Mouse (Mus musculus) forebrain, embryonic 15.5 days (tissue): ENCODE data around the gene Plce1. TPM values are rescaled to one million over a fixed set of nuclear protein-coding genes. Genes with fewer than 3 reads are reported as not detected.

ENCODE experiments used
- ATAC-seq: fragments of 200-750 bp; cut with Nextera tagmentation; replicated peaks from 2 replicates; pipeline ENCODE4 v1.8.0; 2017; ENCODE audit warnings: mild to moderate bottlenecking, moderate TSS enrichment, moderate library complexity
- H3K27ac ChIP-seq: fragments of 300-500 bp; sonication (generic); replicated peaks from 2 replicates; pipeline ENCODE4 v1.5.1; 2015; ENCODE audit warnings: mild to moderate bottlenecking, inconsistent platforms
- H3K27me3 ChIP-seq: fragments of 300-500 bp; sonication (generic); 2 replicates; pipeline ENCODE4 v1.6.1; 2015; ENCODE audit warnings: inconsistent platforms
- H3K36me3 ChIP-seq: fragments of 300-500 bp; sonication (generic); 2 replicates; pipeline ENCODE4 v1.6.1; 2015; ENCODE audit warnings: mild to moderate bottlenecking, inconsistent platforms
- H3K4me1 ChIP-seq: fragments of 300-500 bp; sonication (generic); 2 replicates; pipeline ENCODE4 v1.6.1; 2015; ENCODE audit warnings: inconsistent platforms
- H3K4me2 ChIP-seq: fragments of 300-500 bp; sonication (generic); replicated peaks from 2 replicates; pipeline ENCODE4 v1.6.1; 2015; ENCODE audit warnings: mild to moderate bottlenecking, inconsistent platforms
- H3K4me3 ChIP-seq: fragments of 300-500 bp; sonication (generic); 2 replicates; pipeline ENCODE4 v1.5.1; 2015; ENCODE audit warnings: mild to moderate bottlenecking, inconsistent platforms
- H3K9ac ChIP-seq: fragments of 300-500 bp; sonication (generic); replicated peaks from 2 replicates; pipeline ENCODE4 v1.6.1; 2015; ENCODE audit warnings: mild to moderate bottlenecking, inconsistent platforms
- H3K9me3 ChIP-seq: fragments of 300-500 bp; sonication (generic); 2 replicates; pipeline ENCODE4 v1.6.1; 2016; ENCODE audit warnings: inconsistent platforms
- WGBS: fragments of 180-500 bp; shearing (Covaris S2); methylation state at CpG from one replicate; pipeline ENCODE4 v1.1.7; 2015; ENCODE audit warnings: mixed read lengths; 5-methylcytosine and 5-hydroxymethylcytosine counted together
- polyA plus RNA-seq: library from polyadenylated mRNA; unstranded; fragments of >200 nt; fragmentation: Nextera tagmentation; extraction: Ambion mirVana; gene quantifications from 2 replicates; pipeline ENCODE4 v1.2.1, GENCODE M21; 2015

The Plce1 gene
- polyA plus RNA-seq, 1 experiment from 2014 or later, result 4.4 TPM

DNA sequence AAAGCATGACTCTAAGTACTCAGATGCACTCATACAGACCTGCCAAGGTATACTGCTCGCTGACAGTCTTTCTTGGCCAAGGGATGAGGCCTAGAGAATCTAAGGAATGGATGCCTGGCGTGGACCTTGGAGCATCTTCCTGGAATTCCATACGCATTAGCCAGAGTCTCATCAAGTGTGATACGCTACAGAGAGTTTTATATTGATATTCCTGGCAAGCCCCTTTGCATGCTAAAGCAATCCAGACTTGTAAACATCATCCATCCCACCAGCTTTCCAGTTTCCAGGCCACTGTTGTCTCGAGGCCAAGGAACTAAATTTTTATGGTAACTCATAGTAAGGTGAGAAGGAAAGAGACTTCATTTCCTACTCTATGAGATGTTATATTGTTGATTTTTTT, 197.7 kb downstream of the Plce1 start:
- H3K4me3 ChIP-seq, result no peak overlapping the region
- no peak overlapping the region for H3K27ac ChIP-seq
- H3K4me1 ChIP-seq, result no peaks in the 10 kb centered on the region
- no peaks in the 10 kb centered on the region for H3K36me3 ChIP-seq
- H3K9ac ChIP-seq, result no peak overlapping the region
- no peak for ATAC-seq
- 92% methylated on average over 5 of the region's 5 CpGs for WGBS
- H3K4me2 ChIP-seq, result no peak overlapping the region
- H3K27me3 ChIP-seq, result no peaks in the 10 kb centered on the region
- H3K9me3 ChIP-seq, result no peaks in the 10 kb centered on the region

DNA sequence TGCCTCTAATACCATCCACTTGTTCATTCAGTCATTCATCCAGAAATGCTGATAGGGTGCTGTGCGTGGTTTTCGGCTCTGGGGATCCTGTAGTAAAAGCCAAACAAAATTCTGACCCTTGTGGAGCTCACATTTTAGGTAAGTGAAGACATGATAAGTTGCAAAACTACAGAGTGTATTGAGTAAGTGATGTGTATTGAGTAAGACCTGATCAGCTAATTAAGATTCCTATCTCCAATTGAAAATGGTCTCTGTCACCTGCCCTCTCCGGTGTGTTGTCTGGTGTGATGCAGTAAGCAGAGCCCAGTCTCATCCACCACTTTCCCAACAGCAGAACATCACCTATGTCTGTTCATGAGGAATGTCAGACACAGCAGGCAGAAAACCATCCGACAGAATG, 198.6 kb downstream of the Plce1 start:
- Histone ChIP-seq H3K27me3 (no peaks in the 10 kb centered on the region), H3K9me3 (no peaks in the 10 kb centered on the region), H3K9ac (no peak overlapping the region), H3K4me2 (no peak overlapping the region), H3K27ac (no peak overlapping the region), H3K36me3 (no peaks in the 10 kb centered on the region), H3K4me3 (no peak overlapping the region), H3K4me1 (no peaks in the 10 kb centered on the region)
- ATAC-seq, result no peak
- WGBS, result 93% methylated on average over 4 of the region's 4 CpGs

DNA sequence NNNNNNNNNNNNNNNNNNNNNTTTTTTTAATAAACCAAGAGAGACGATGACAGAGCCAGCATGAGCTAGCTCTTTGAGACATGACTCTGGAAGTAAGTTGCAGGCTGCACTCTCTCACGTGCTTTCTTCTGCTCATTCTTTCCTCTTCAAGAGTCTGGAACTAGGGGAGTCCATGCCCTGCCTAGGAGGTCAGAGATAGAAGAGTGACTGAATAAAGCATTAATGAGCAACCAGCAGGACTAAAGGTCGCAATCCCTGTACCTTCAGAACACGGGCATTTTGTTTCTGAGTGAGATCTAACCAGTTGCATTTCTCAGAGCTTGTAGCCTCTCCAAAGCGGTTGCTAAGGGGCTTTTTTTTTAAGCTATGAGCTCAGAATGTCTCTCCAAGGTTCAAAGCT, 206.4 kb downstream of the Plce1 start:
- no peak for ATAC-seq
- Histone ChIP-seq H3K4me2 (no peak overlapping the region), H3K36me3 (no peaks in the 10 kb centered on the region), H3K9ac (no peak overlapping the region), H3K4me3 (no peak overlapping the region), H3K27ac (no peak overlapping the region), H3K27me3 (no peaks in the 10 kb centered on the region), H3K9me3 (no peaks in the 10 kb centered on the region), H3K4me1 (no peaks in the 10 kb centered on the region)
- 65% methylated on average over 5 of the region's 5 CpGs for WGBS

DNA sequence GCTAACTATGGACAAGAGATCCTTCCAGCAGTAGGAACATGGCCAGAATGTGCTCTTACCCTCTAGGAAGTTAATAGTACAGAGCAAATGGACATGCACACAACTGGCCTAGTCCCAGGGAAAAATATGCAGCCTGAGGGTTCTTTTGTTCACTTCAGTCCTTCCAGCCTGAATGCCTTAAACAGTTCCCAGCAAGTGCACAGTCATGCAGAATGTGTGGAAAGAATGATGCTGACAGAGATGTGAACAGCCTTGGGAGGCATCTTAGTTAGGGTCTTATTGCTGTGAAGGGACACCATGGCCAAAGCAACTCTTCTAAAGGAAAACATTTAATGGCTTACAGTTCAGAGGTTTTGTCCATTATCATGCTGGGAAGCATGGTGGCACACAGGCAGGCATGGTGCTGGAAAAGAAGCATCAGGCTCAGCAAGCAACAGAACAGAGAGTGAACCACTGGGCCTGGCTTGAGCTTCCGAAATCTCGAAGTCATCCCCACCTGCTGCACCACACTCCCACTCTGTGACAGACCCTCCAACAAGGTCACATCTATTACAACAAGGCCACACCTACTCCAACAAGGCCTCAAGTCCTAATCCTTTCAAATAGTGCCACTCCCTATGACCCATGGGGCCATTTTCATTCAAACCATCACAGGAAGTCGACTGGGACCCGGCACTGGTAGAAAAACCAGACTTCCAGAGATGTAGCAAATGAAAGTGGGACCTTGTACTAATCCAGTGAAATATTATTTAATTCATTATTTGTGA, 208.0 kb downstream of the Plce1 start:
- no peak overlapping the region for H3K4me3 ChIP-seq
- no peaks in the 10 kb centered on the region for H3K4me1 ChIP-seq
- no peak overlapping the region for H3K4me2 ChIP-seq
- no peaks in the 10 kb centered on the region for H3K36me3 ChIP-seq
- H3K9ac ChIP-seq, result no peak overlapping the region
- H3K27ac ChIP-seq, result no peak overlapping the region
- no peaks in the 10 kb centered on the region for H3K9me3 ChIP-seq
- WGBS, result 92% methylated on average over 4 of the region's 4 CpGs
- no peak for ATAC-seq
- no peaks in the 10 kb centered on the region for H3K27me3 ChIP-seq

DNA sequence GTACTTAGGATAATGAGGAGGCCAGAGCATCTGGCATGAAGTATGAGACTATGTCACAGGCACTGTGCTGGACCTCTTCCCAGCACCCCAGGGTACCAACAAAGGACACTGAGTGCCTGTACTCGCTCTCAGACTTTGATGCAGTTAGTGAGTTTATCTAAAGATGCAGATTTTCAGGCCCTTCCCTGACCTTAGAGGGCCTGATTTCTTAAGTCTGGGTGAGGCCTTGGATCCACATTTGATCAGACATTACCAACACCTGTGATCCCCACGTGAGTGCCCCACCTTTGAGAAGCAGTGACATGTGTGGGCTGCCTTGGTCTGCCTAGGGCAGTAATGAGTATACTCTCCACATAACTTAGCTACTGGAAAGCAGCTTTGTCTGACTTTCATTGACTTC, 209.4 kb downstream of the Plce1 start:
- Histone ChIP-seq H3K9ac (no peak overlapping the region), H3K4me1 (no peaks in the 10 kb centered on the region), H3K27ac (no peak overlapping the region), H3K9me3 (no peaks in the 10 kb centered on the region), H3K4me3 (no peak overlapping the region), H3K36me3 (no peaks in the 10 kb centered on the region), H3K27me3 (no peaks in the 10 kb centered on the region), H3K4me2 (no peak overlapping the region)
- no peak for ATAC-seq
- WGBS, result 70% methylated on average over 2 of the region's 2 CpGs

DNA sequence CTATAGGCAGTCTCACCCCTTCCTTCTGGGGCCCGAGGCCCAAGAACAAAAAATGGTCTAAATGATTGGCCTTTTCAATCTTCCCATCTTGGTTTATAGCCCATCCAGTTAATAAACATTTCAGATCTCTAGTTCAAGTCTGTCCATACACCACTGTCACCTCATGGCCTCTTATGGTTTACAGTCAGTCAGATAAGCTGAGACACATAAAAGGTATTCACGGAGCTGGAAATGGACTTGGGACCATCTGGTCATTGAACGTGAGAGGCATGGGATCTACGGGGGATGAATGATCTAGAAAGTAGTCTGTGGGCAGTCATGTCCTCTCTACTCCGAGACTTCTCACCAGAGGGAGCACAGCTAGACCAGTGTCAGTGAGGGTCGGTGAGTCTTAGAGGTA, 210.6 kb downstream of the Plce1 start:
- no peak overlapping the region for H3K27ac ChIP-seq
- no peak overlapping the region for H3K4me2 ChIP-seq
- WGBS, result 94% methylated on average over 6 of the region's 6 CpGs
- no peak overlapping the region for H3K9ac ChIP-seq
- H3K4me1 ChIP-seq, result no peaks in the 10 kb centered on the region
- no peak for ATAC-seq
- no peaks in the 10 kb centered on the region for H3K36me3 ChIP-seq
- H3K4me3 ChIP-seq, result no peak overlapping the region
- H3K9me3 ChIP-seq, result no peaks in the 10 kb centered on the region
- H3K27me3 ChIP-seq, result no peaks in the 10 kb centered on the region

DNA sequence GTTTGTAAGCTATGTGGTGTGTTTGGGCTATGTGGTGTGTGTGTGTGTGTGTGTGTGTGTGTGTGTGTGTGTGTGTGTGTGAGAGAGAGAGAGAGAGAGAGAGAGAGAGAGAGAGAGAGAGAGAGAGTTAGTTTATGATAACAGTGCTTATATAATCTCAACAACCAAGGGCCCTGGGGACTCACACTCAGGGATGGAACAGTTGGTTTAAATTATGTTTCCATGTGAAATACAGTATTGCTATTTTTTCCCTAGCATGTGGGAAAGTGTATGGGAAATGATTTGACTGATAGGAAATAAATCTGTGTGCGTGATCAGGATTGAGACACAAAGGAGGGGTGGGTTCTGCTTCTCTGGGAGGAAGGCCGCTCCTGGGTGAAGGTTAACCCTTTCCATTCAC, 212.4 kb downstream of the Plce1 start:
- Histone ChIP-seq H3K4me2 (no peak overlapping the region), H3K27me3 (no peaks in the 10 kb centered on the region), H3K36me3 (no peaks in the 10 kb centered on the region), H3K9ac (no peak overlapping the region), H3K27ac (no peak overlapping the region), H3K4me1 (no peaks in the 10 kb centered on the region), H3K9me3 (no peaks in the 10 kb centered on the region), H3K4me3 (no peak overlapping the region)
- ATAC-seq, result no peak
- 60% methylated on average over 2 of the region's 2 CpGs for WGBS

DNA sequence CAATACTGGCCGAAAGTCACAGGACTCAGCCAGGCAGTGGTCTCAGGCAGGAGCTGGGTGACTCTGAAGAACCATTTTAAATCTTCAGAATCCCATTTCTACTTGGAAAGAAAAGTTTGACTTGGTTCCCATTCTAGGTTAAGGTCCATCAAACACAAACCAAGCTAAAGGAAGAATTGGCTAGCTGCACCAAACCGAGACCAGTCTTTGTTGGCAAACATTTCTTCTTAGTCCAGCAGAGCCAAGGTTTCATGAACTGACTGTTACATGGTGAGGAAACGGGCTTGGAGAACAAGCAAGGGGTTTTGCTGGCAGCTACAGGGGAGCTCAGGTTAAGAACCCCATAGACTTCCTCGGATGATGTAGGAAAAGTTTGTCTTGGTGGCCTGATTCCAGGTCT, 212.9 kb downstream of the Plce1 start:
- Histone ChIP-seq H3K9ac (no peak overlapping the region), H3K27ac (no peak overlapping the region), H3K4me3 (no peak overlapping the region), H3K4me1 (no peaks in the 10 kb centered on the region), H3K36me3 (no peaks in the 10 kb centered on the region), H3K4me2 (no peak overlapping the region), H3K27me3 (no peaks in the 10 kb centered on the region), H3K9me3 (no peaks in the 10 kb centered on the region)
- 89% methylated on average over 4 of the region's 4 CpGs for WGBS
- no peak for ATAC-seq

DNA sequence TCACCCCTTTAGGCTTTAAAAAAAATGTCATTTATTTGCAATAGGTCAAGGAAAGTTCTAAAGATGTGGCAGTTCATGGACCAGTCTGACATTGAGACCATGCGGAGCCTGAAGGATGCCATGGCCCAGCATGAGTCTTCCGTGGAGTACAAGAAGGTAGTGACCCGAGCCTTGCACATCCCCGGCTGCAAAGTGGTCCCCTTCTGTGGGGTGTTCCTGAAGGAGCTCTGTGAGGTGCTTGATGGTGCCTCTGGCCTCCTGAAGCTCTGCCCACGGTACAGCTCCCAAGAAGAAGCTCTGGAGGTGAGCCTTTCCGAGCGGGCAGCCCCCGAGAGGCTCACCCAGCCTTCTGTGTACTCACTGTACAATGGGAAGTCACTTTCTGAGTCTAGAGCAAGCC, 220.9 kb downstream of the Plce1 start:
- Histone ChIP-seq H3K9me3 (no peaks in the 10 kb centered on the region), H3K4me3 (no peak overlapping the region), H3K27ac (no peak overlapping the region), H3K27me3 (no peaks in the 10 kb centered on the region), H3K4me2 (no peak overlapping the region), H3K9ac (no peak overlapping the region), H3K4me1 (no peaks in the 10 kb centered on the region), H3K36me3 (no peaks in the 10 kb centered on the region)
- no peak for ATAC-seq
- WGBS, result 93% methylated on average over 8 of the region's 8 CpGs

DNA sequence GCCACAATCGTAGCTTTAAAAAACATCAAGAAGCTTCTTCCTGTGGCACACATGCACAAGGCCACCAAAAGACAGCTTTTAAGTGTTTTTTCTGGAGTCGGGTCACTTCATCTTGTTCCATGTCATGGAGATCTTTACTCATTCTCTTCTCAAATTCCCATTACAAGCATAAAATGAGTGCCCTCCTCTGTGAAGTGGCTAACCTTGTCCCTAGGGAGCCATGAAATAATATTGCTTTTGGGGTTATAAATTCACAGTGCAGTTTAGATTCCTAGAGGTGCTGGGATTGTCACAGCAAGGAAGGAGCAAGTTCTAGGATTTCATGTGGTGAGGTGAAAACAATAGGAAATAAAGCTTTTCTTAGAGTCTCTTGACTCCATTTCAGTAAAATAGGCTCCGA, 223.8 kb downstream of the Plce1 start:
- Histone ChIP-seq H3K36me3 (no peaks in the 10 kb centered on the region), H3K4me1 (no peaks in the 10 kb centered on the region), H3K4me2 (no peak overlapping the region), H3K27me3 (no peaks in the 10 kb centered on the region), H3K27ac (no peak overlapping the region), H3K4me3 (no peak overlapping the region), H3K9me3 (no peaks in the 10 kb centered on the region), H3K9ac (no peak overlapping the region)
- ATAC-seq, result no peak
- 87% methylated on average over 3 of the region's 3 CpGs for WGBS

DNA sequence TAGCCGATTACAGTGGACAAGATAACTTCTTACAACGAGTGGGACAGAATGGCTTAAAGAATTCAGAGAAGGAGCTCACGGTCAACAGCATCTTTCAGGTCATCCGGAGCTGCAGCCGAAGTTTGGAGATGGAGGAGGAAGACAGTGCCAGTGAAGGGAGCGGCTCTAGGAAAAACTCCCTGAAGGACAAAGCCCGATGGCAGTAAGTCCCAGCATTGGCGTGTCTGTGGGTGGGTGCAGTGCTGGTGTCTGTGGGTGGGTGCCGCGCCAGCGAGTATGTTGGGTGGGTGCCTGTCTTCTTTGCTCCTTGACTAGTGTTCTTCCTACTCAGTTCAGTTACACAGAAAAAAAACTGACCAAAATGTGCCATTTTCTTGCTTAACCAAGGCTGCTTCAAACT, 224.3 kb downstream of the Plce1 start:
- Histone ChIP-seq H3K4me2 (no peak overlapping the region), H3K27me3 (no peaks in the 10 kb centered on the region), H3K9ac (no peak overlapping the region), H3K27ac (no peak overlapping the region), H3K36me3 (no peaks in the 10 kb centered on the region), H3K4me1 (no peaks in the 10 kb centered on the region), H3K4me3 (no peak overlapping the region), H3K9me3 (no peaks in the 10 kb centered on the region)
- WGBS, result 97% methylated on average over 11 of the region's 11 CpGs
- ATAC-seq, result no peak

DNA sequence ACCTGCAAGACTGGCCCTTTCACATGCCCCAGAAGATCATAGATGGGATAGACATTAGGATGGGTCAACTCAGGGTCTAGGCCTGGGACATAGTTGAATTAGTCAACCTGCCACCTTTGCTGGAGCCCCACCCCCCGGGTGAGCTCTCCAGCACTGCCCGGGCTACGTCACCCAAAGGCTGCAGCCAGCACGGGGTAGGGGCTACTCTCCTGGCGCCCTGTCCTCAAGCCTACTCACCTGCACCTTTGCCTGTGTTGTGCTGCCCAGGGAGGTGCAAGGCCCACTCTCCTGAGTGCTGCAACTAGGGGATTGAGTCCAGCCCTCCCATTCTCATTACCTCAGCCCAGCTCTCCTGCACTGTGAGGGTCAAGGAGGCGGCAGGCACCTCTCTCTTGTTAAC, 225.5 kb downstream of the Plce1 start:
- no peaks in the 10 kb centered on the region for H3K27me3 ChIP-seq
- 89% methylated on average over 6 of the region's 6 CpGs for WGBS
- no peak overlapping the region for H3K4me3 ChIP-seq
- no peaks in the 10 kb centered on the region for H3K4me1 ChIP-seq
- no peaks in the 10 kb centered on the region for H3K36me3 ChIP-seq
- no peak overlapping the region for H3K27ac ChIP-seq
- H3K9ac ChIP-seq, result no peak overlapping the region
- no peak overlapping the region for H3K4me2 ChIP-seq
- no peaks in the 10 kb centered on the region for H3K9me3 ChIP-seq
- no peak for ATAC-seq

DNA sequence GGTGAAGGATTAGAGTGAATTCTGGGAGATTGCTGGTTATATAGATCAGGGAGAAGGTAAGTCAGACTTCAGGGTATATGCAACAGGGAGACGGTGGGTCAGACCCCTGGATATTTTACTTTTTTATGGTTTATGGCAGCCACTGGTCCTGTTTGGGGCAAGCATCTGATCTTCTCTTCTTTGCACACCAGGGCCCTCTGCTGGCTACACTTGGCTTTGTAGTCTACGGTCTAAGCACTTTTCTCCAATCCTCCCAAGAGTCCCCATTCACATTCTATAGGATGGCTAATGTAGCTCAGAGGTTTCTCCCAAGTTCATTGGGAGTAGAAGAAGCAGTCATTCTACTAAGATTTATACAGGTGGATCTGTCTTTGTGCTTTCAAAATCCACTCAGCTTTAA, 228.5 kb downstream of the Plce1 start:
- no peaks in the 10 kb centered on the region for H3K9me3 ChIP-seq
- no peaks in the 10 kb centered on the region for H3K36me3 ChIP-seq
- no peak overlapping the region for H3K9ac ChIP-seq
- no peak overlapping the region for H3K4me3 ChIP-seq
- H3K4me1 ChIP-seq, result no peaks in the 10 kb centered on the region
- ATAC-seq, result no peak
- WGBS, result 91% methylated on average over 2 of the region's 2 CpGs
- H3K4me2 ChIP-seq, result no peak overlapping the region
- H3K27me3 ChIP-seq, result no peaks in the 10 kb centered on the region
- H3K27ac ChIP-seq, result no peak overlapping the region
